Mouse (Mus musculus) CH12.LX (cell line): Measurements from ENCODE around the gene Cacna2d1. TPM values are rescaled to one million over a fixed set of nuclear protein-coding genes. Genes with fewer than 3 reads are reported as not detected.

ENCODE experiments used
- DNase-seq: peaks from one replicate; pipeline ENCODE4 v3.0.0-alpha.2; 2013; ENCODE audit errors: extremely low read depth
- H3K27ac ChIP-seq: 2 replicates; pipeline ENCODE4 v1.5.1; 2012; ENCODE audit warnings: low read depth, mild to moderate bottlenecking, control low read depth, moderate library complexity; ENCODE audit not compliant: insufficient read depth
- H3K27me3 ChIP-seq: replicated peaks from 2 replicates; pipeline ENCODE3; 2012; ENCODE audit warnings: inconsistent platforms
- H3K36me3 ChIP-seq, 2 experiments: replicated peaks in 1 of 2; 2 replicates each; pipeline versions ENCODE3 to v1.6.1; 2012; ENCODE audit warnings: inconsistent platforms in 1 of 2, low read length in 1 of 2, mild to moderate bottlenecking in 1 of 2, mixed read lengths in 1 of 2, moderate library complexity in 1 of 2; ENCODE audit not compliant: control insufficient read depth in 1 of 2, insufficient read depth in 1 of 2
- H3K4me1 ChIP-seq, 2 experiments: 2 replicates each; pipeline ENCODE4 v1.6.1; 2012; ENCODE audit warnings: inconsistent platforms in 1 of 2, moderate library complexity in 1 of 2; ENCODE audit not compliant: insufficient read depth in 2 of 2, control insufficient read depth in 1 of 2
- H3K4me2 ChIP-seq: 2 replicates; pipeline ENCODE4 v1.6.1; 2012; ENCODE audit warnings: low read depth, mild to moderate bottlenecking, control low read depth; ENCODE audit not compliant: poor library complexity, insufficient read depth, severe bottlenecking
- H3K4me3 ChIP-seq, 3 experiments: fragments of 150-350 bp in 1 of 3; sonication (generic) in 1 of 3; replicated peaks in 1 of 3; 2 replicates each; pipeline versions ENCODE3 to v1.5.1; 2011 to 2012; ENCODE audit warnings: low read depth in 2 of 3, low read length in 2 of 3, mild to moderate bottlenecking in 2 of 3, moderate library complexity in 2 of 3, control low read depth in 1 of 3, improper control_type of control experiment in 1 of 3, inconsistent platforms in 1 of 3, mixed read lengths in 1 of 3; ENCODE audit not compliant: poor library complexity in 1 of 3
- H3K79me2 ChIP-seq: replicated peaks from 2 replicates; pipeline ENCODE4 v1.6.1; 2012; ENCODE audit warnings: mild to moderate bottlenecking, moderate library complexity; ENCODE audit not compliant: control insufficient read depth, poor library complexity, insufficient read depth, severe bottlenecking; ENCODE audit errors: extremely low read depth
- H3K9ac ChIP-seq: 2 replicates; pipeline ENCODE4 v1.6.1; 2012; ENCODE audit warnings: low read depth, mild to moderate bottlenecking, control low read depth, moderate library complexity; ENCODE audit not compliant: insufficient read depth
- H3K9me3 ChIP-seq: replicated peaks from 2 replicates; pipeline ENCODE3; 2012; ENCODE audit warnings: low read length, inconsistent platforms, mixed read lengths
- BHLHE40 ChIP-seq: IDR thresholded peaks from 2 replicates; pipeline ENCODE4 v1.6.1; 2011; ENCODE audit warnings: mild to moderate bottlenecking, low read depth, low read length, improper control_type of control experiment
- EP300 ChIP-seq: IDR thresholded peaks from 2 replicates; pipeline ENCODE4 v1.6.1; 2011; ENCODE audit warnings: low read length, improper control_type of control experiment
- GABPA ChIP-seq: IDR thresholded peaks from 2 replicates; pipeline ENCODE4 v1.6.1; 2012; ENCODE audit warnings: low read depth, low read length, improper control_type of control experiment, inconsistent platforms; ENCODE audit not compliant: insufficient replicate concordance
- IRF4 ChIP-seq: IDR thresholded peaks from 2 replicates; pipeline ENCODE4 v1.6.1; 2014; ENCODE audit warnings: low read depth, mild to moderate bottlenecking, inconsistent platforms, low read length, improper control_type of control experiment
- JUN ChIP-seq: IDR thresholded peaks from 2 replicates; pipeline ENCODE4 v1.6.1; 2011; ENCODE audit warnings: low read depth, mild to moderate bottlenecking, low read length, improper control_type of control experiment, moderate library complexity; ENCODE audit not compliant: insufficient read depth
- MAFK ChIP-seq: IDR thresholded peaks from 2 replicates; pipeline ENCODE4 v1.6.1; 2011; ENCODE audit warnings: low read length, improper control_type of control experiment; ENCODE audit not compliant: insufficient replicate concordance
- MAX ChIP-seq: IDR thresholded peaks from 2 replicates; pipeline ENCODE4 v1.6.1; 2011; ENCODE audit warnings: low read length, improper control_type of control experiment
- MAZ ChIP-seq: IDR thresholded peaks from 2 replicates; pipeline ENCODE4 v1.6.1; 2012; ENCODE audit warnings: low read depth, mild to moderate bottlenecking, inconsistent platforms, low read length, improper control_type of control experiment, moderate library complexity
- MEF2A ChIP-seq: IDR thresholded peaks from 2 replicates; pipeline ENCODE4 v1.6.1; 2014; ENCODE audit warnings: low read depth, mild to moderate bottlenecking, inconsistent platforms, low read length, improper control_type of control experiment, borderline replicate concordance
- MYC ChIP-seq: IDR thresholded peaks from 2 replicates; pipeline ENCODE4 v1.6.1; 2011; ENCODE audit warnings: low read depth, mild to moderate bottlenecking, improper control_type of control experiment, low read length
- NELFE ChIP-seq: IDR thresholded peaks from 2 replicates; pipeline ENCODE4 v1.6.1; 2011; ENCODE audit warnings: low read depth, low read length, improper control_type of control experiment
- NRF1 ChIP-seq: IDR thresholded peaks from 2 replicates; pipeline ENCODE4 v1.6.1; 2014; ENCODE audit warnings: low read depth, mild to moderate bottlenecking, inconsistent platforms, low read length, improper control_type of control experiment, moderate library complexity
- PAX5 ChIP-seq: IDR thresholded peaks from 2 replicates; pipeline ENCODE4 v1.6.1; 2012; ENCODE audit warnings: low read length, inconsistent platforms, mixed read lengths
- POLR2A ChIP-seq: IDR thresholded peaks from 2 replicates; pipeline ENCODE4 v1.6.1; 2011; ENCODE audit warnings: low read depth, mild to moderate bottlenecking, improper control_type of control experiment, low read length
- RAD21 ChIP-seq: IDR thresholded peaks from 2 replicates; pipeline ENCODE4 v1.6.1; 2011; ENCODE audit warnings: low read depth, mild to moderate bottlenecking, low read length, improper control_type of control experiment, moderate library complexity
- SIN3A ChIP-seq: IDR thresholded peaks from 2 replicates; pipeline ENCODE4 v1.6.1; 2012; ENCODE audit warnings: low read length, improper control_type of control experiment, inconsistent platforms
- USF1 ChIP-seq: IDR thresholded peaks from 2 replicates; pipeline ENCODE4 v1.6.1; 2014; ENCODE audit warnings: low read depth, mild to moderate bottlenecking, inconsistent platforms, low read length, improper control_type of control experiment
- USF2 ChIP-seq: conservative IDR thresholded peaks from 2 replicates; pipeline ENCODE4 v1.6.1; 2011; ENCODE audit warnings: low read depth, low read length, improper control_type of control experiment
- ZC3H11A ChIP-seq: IDR thresholded peaks from 2 replicates; pipeline ENCODE4 v1.6.1; 2012; ENCODE audit warnings: low read depth, mild to moderate bottlenecking, inconsistent platforms, low read length, improper control_type of control experiment
- dilution Hi-C: fragments of 300-500 bp; cut with MboI; formaldehyde crosslinking; loops from 2 replicates; pipeline ENCODE4 v1.14.3; 2020; ENCODE audit warnings: low sequenced_read_pairs; ENCODE audit not compliant: extremely low pct_unique_long_range_greater_than_20kb, extremely low pct_ligation_motif_present
- in situ Hi-C: fragments of 300-500 bp; cut with MboI; formaldehyde crosslinking; loops from 3 replicates; pipeline ENCODE4 v1.14.3; 2019; ENCODE audit warnings: low sequenced_read_pairs, low pct_ligation_motif_present, low pct_unique_long_range_greater_than_20kb, mixed read lengths
- polyA plus RNA-seq: library from polyadenylated mRNA; unstranded; fragments of >175 nt; gene quantifications from 2 replicates; pipeline ENCODE4 v1.2.1, GENCODE M21; 2012; ENCODE audit warnings: low read depth; ENCODE audit not compliant: insufficient read length
- total RNA-seq, 2 experiments: library from RNA; depleted of rRNA; stranded (reverse); fragments of 300-350 nt in 1 of 2; fragments of >200 nt in 1 of 2; gene quantifications; 2 replicates each; pipeline ENCODE4 v1.2.3; 2012 to 2014

Cacna2d1 gene
- total and polyA plus RNA-seq, 3 experiments = 0.13 to 1.3 (median 0.28) TPM

DNA sequence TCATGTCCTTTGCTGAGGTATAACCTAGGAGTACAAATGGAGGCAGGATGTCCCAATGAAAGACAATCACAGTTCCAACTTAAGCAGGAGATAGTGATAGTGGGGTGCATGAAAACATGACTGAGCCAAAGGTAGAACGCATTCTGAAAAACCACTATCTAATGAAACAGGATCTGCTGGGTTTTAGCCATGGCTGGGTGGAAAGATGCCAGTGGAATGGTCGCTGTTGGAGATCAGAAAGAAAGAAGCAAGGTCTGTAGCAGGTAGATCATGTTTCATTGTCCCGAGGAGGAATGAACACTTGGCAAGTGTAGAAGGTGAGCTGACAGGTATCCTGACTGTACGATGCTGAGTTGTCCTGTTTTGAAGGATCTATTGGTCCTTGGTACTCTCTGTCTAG, 7.6 kb downstream of the Cacna2d1 start:
- in situ Hi-C loops = no loop called here
- Histone ChIP-seq H3K4me3 (no peak overlapping the region), H3K36me3 (no peaks in the 10 kb centered on the region), H3K4me1 (no peaks in the 10 kb centered on the region)
- no peak for DNase-seq
- dilution Hi-C loops = no loop called here
- no peak for TF ChIP-seq NRF1
- no peak for TF ChIP-seq USF1
- TF ChIP-seq SIN3A = no peak
- TF ChIP-seq USF2 = no peak
- TF ChIP-seq POLR2A = no peak
- TF ChIP-seq MAZ = no peak
- no peak for TF ChIP-seq ZC3H11A
- TF ChIP-seq JUN = no peak
- TF ChIP-seq, all 38 proteins: peak for 0
- Histone ChIP-seq H3K9ac (no peak overlapping the region), H3K79me2 (no peaks in the 10 kb centered on the region), H3K27me3 (no peaks in the 10 kb centered on the region), H3K9me3 (peaks cover 11% of the 10 kb centered on the region), H3K4me2 (no peak overlapping the region), H3K27ac (no peak overlapping the region)

DNA sequence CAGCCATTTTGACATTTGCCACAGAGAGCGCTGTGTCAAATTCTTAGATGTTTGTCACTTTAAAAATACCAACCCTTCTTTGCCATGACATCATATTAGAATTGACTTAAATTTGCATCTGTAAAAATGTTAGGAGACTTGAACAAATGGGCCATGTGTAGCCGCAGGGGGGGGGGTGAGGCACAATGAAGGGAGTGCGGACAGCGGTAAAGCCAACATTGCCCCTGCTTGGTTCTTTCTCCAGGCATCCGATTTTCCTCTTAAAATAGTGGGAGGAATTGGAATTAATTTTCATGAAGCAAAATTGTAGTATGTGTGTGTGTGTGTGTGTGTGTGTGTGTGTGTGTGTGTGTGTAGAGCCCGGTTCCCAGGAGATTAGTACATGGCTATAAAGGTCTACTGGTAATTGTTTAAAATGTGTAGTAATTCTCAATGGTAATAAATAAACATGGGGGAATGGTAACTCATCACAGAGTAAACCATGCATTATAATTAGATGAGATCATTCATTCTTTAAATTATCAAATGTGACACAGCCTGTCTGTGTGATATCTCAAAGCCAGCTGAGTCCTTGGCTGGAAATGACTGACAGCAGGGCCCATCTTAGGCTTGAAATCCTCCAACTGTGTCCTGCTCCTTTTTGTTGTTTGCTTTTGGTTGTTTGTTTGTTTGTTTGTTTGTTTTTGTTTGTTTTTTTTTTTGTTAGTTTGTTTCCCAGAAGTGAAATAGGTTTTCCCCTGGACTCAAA, 14.0 kb downstream of the Cacna2d1 start:
- dilution Hi-C loops (no loop called here), in situ Hi-C loops (no loop called here)
- no peak for DNase-seq
- Histone ChIP-seq H3K4me3 (no peak overlapping the region), H3K4me2 (no peak overlapping the region), H3K27ac (no peak overlapping the region), H3K9ac (no peak overlapping the region), H3K9me3 (peaks cover 10% of the 10 kb centered on the region), H3K4me1 (no peaks in the 10 kb centered on the region), H3K27me3 (no peaks in the 10 kb centered on the region), H3K36me3 (no peaks in the 10 kb centered on the region), H3K79me2 (no peaks in the 10 kb centered on the region)
- TF ChIP-seq USF1 (no peak), SIN3A (no peak), PAX5 (no peak), NELFE (no peak), BHLHE40 (no peak), EP300 (no peak), GABPA (no peak), MAFK (no peak), MYC (no peak), POLR2A (no peak), IRF4 (no peak), MAX (no peak), RAD21 (no peak), MEF2A (no peak)
